Mouse (Mus musculus) adrenal gland, adult 10 weeks (tissue): Measurements from ENCODE around the gene Grhl1. TPM values are rescaled to one million over a fixed set of nuclear protein-coding genes. Genes with fewer than 3 reads are reported as not detected.

Source experiments
- polyA plus RNA-seq: library from polyadenylated mRNA; stranded (reverse); fragments of 350-450 nt; fragmentation: Illumina TruSeq; extraction: RNeasy Lipid Tissue Mini Kit (QIAGEN cat#74804); gene quantifications from one replicate; pipeline ENCODE4 v1.2.3, GENCODE M21; 2014; ENCODE audit warnings: low read depth, low replicate concordance

The Grhl1 gene
- 0.76 TPM for polyA plus RNA-seq

DNA sequence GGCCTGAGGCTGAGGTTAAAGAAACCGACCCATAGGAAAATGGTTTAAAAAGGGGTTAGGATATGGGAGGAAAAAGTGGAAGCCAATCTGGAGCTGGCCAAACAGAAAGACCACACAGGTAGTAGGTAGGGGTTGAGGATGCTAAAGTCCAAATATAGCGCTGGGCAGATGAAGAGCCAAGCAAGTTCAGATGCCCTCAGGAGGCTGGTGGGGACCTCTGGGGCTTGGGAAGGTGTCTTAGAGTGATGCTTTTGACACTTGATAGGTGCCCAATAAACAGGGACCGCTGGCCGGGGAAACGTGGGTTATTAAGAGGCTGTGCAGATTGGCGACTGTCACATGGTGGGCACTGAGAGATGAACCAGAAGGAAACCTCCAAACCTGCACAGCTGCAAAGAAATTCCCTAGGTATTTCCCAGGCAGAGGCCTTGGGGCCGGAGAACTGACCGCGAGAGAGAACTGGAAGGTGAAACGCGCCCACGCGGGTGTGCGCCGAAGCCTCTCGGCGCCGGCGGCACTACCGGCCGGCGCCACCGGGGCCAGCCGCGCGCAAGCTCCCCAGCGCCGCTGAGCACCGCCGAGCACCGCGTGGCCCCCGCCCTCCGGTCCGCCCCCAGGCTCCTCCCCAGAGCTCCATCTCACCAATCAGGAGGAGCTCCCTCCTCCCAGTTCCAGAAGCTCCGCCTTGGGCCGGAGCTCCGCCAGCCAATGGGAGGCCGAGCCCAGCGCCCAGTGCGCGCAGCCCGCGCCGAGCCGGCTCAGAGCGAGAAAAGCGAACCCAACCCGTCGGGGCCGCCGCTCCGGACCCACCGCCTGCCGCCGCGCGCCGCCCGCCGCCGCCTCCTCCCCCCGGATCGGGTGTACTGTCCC is at the start of gene Grhl1:
TSS of gene Grhl1 (plus strand) at position 761 of the 870 bp plus-strand sequence.

DNA sequence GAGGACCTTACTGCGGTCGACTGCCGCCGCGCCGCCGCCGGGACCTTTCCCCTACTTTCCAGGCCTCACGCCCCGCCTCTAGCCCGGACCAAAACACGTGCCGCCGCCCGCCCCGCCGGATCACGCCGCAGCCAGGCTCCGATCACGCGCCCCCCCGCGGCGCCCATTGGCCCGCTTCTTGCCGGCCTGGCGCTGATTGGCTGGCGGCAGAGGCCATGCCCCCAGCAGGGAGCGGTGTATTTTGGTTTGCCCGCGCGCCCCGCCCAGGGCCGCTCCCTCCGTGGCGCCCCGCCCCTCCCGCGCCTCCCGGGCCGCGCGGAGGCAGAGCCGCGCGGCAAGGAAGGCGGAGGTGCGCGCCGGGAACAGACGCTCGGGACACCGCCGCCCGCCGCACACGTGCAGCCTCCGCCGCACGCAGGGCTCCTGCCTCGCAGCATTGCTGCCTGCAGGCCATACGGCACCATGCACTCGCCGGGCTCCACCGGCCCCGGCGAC is 79.0 kb downstream of the Grhl1 start, which contains the start of gene Klf11:
TSS of gene Klf11 (plus strand) at position 212 of the 495 bp plus-strand sequence.

Other genes with a start within 250 kb of the Grhl1 start
- 28.1 TPM for gene Taf1b, start 73.9 kb upstream of the Grhl1 start, polyA plus RNA-seq
- 12.7 TPM for gene Klf11, start 79.0 kb downstream of the Grhl1 start, polyA plus RNA-seq
- 1.3 TPM for gene Cys1, start 109.5 kb downstream of the Grhl1 start, polyA plus RNA-seq
- gene Rrm2, start 136.0 kb downstream of the Grhl1 start, polyA plus RNA-seq: 14.3 TPM